Mouse (Mus musculus): ENCODE data around the gene Clec12a.

DNA sequence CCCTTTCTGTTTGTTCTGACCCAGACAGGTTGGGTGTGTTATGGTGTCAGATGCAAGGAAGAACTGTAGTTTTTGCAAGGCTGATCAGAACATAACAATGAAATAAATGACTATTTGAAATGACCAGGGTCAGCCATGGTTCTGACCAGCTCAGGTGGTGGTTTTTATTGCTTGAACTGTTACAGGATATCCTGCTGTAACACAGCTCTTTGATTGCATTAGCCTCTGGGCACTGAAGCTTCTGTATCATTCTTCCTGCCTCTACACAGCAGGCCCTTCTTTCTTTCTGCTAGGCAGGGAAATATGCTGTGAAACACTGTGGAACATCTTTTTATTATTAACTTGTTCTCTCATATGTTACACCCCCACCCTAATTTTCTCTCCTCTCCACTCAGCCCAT is 13.9 kb downstream of the Clec12a start:
- no peak for TF ChIP-seq POLR2A (IDR thresholded peaks at IDR 0.05; ENCODE audit: borderline replicate concordance, low read depth, low read length)
- TF ChIP-seq CTCF (IDR thresholded peaks at IDR 0.05; ENCODE audit: low read depth, low read length), result no peak

Measured in bone marrow macrophage, adult 2 months (primary cell).